Mouse (Mus musculus) embryonic facial prominence, embryonic 10.5 days (tissue): Measurements from ENCODE around the gene Gtf2h3. TPM values are rescaled to one million over a fixed set of nuclear protein-coding genes. Genes with fewer than 3 reads are reported as not detected.
"Not testable (repeated sequence)": the region's sequence is repeated elsewhere in the genome, so short reads cannot be mapped to it uniquely, and the experiment has no call there.

ENCODE experiments used
- DNase-seq: peaks from one replicate; pipeline ENCODE4 v3.0.0-alpha.2; 2017; ENCODE audit warnings: low spot score
- H3K27ac ChIP-seq: fragments of 300-500 bp; sonication (generic); replicated peaks from 2 replicates; pipeline ENCODE4 v1.5.1; 2016; ENCODE audit warnings: mild to moderate bottlenecking
- H3K27me3 ChIP-seq: fragments of 300-500 bp; sonication (generic); replicated peaks from 2 replicates; pipeline ENCODE4 v1.6.1; 2016; ENCODE audit warnings: low read depth, mild to moderate bottlenecking; ENCODE audit not compliant: poor library complexity, severe bottlenecking
- H3K36me3 ChIP-seq: fragments of 300-500 bp; sonication (generic); replicated peaks from 2 replicates; pipeline ENCODE4 v1.6.1; 2016; ENCODE audit warnings: mild to moderate bottlenecking, moderate library complexity
- H3K4me1 ChIP-seq: fragments of 300-500 bp; sonication (generic); 2 replicates; pipeline ENCODE4 v1.6.1; 2016
- H3K4me3 ChIP-seq: fragments of 300-500 bp; sonication (generic); 2 replicates; pipeline ENCODE4 v1.5.1; 2016; ENCODE audit warnings: mild to moderate bottlenecking, moderate library complexity
- H3K9me3 ChIP-seq: fragments of 300-500 bp; sonication (generic); 2 replicates; pipeline ENCODE4 v1.6.1; 2016; ENCODE audit warnings: mild to moderate bottlenecking
- WGBS: fragments of 180-500 bp; shearing (Covaris S2); methylation state at CpG from one replicate; pipeline ENCODE4 v1.1.7; 2016; 5-methylcytosine and 5-hydroxymethylcytosine counted together
- polyA plus RNA-seq: library from polyadenylated mRNA; unstranded; fragments of >200 nt; fragmentation: Nextera tagmentation; extraction: Ambion mirVana; gene quantifications from 2 replicates; pipeline ENCODE4 v1.2.1, GENCODE M21; 2016

Gtf2h3 gene
- polyA plus RNA-seq, 1 experiment from 2014 or later, result 114 TPM

- H3K4me3 ChIP-seq, result peak overlapping the region; percentile 100
- no peaks in the 10 kb centered on the region for H3K27me3 ChIP-seq
- peaks cover 24% of the 10 kb centered on the region for H3K4me1 ChIP-seq
- no peaks in the 10 kb centered on the region for H3K9me3 ChIP-seq
- H3K36me3 ChIP-seq, result peaks cover 24% of the 10 kb centered on the region
- WGBS, result 30% methylated on average over 11 of the region's 11 CpGs
- DNase-seq, result no peak
- no peak overlapping the region for H3K27ac ChIP-seq
Measured at GRCm38 (mm10) chr5:124629641-124630040, 50.7 kb downstream of the Gtf2h3 start.

DNA sequence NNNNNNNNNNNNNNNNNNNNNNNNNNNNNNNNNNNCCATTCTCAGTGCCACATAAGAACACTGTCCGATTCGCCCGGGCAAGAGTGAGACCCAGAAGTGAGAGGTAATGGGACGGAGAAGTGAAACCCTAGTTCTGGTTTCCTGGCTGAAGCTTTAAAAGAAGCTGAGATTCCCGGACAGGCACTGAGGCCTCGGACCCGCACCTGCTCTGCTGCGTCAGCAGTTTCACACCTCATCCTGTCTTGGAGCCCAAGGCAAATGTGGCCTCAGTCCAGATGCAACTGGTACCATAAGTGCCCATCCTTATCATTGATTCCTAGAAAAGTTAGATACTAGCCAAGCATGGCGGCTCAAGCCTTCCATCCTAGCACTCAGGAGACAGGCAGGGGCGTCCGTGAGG is 52.7 kb downstream of the Gtf2h3 start:
- no peaks in the 10 kb centered on the region for H3K9me3 ChIP-seq
- peaks cover 38% of the 10 kb centered on the region for H3K36me3 ChIP-seq
- no peak for DNase-seq
- no peak overlapping the region for H3K4me3 ChIP-seq
- no peak overlapping the region for H3K27ac ChIP-seq
- no peaks in the 10 kb centered on the region for H3K27me3 ChIP-seq
- H3K4me1 ChIP-seq, result peaks cover 24% of the 10 kb centered on the region
- 92% methylated on average over 11 of the region's 11 CpGs for WGBS

- Histone ChIP-seq H3K27ac (no peak overlapping the region), H3K27me3 (no peaks in the 10 kb centered on the region), H3K4me3 (no peak overlapping the region), H3K9me3 (no peaks in the 10 kb centered on the region), H3K36me3 (peaks cover 46% of the 10 kb centered on the region), H3K4me1 (peaks cover 24% of the 10 kb centered on the region)
- DNase-seq, result no peak
- WGBS, result 82% methylated on average over 5 of the region's 5 CpGs
Measured at GRCm38 (mm10) chr5:124632461-124632860, 53.5 kb downstream of the Gtf2h3 start.

- no peaks in the 10 kb centered on the region for H3K9me3 ChIP-seq
- no peaks in the 10 kb centered on the region for H3K27me3 ChIP-seq
- no peak for DNase-seq
- peaks cover 55% of the 10 kb centered on the region for H3K36me3 ChIP-seq
- WGBS, result 87% methylated on average over 2 of the region's 2 CpGs
- H3K4me1 ChIP-seq, result peaks cover 17% of the 10 kb centered on the region
- no peak overlapping the region for H3K4me3 ChIP-seq
- no peak overlapping the region for H3K27ac ChIP-seq
Measured at GRCm38 (mm10) chr5:124633425-124633824, 54.5 kb downstream of the Gtf2h3 start.

DNA sequence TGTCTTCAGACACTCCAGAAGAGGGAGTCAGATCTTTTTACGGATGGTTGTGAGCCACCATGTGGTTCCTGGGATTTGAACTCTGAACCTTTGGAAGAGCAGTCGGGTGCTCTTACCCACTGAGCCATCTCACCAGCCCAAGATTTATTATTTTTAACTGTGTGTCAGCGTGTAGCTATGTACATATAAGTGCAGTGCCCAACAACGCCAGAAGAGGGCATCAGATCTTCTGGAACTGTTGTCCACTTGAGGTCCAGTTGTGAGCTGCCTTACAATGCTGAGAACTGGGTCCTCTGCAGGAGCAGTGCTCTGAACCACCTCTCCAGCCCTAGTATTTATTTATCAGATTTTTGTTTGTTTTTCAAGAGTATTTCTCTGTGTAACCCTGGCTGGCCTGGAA is 56.1 kb downstream of the Gtf2h3 start:
- H3K27ac ChIP-seq, H3K27me3 ChIP-seq, H3K4me1 ChIP-seq, H3K4me3 ChIP-seq, H3K9me3 ChIP-seq: not testable (repeated sequence)
- WGBS, result 80% methylated on average over 4 of the region's 4 CpGs
- peaks cover 72% of the 10 kb centered on the region for H3K36me3 ChIP-seq
- peak; percentile 22 for DNase-seq

- peaks cover 82% of the 10 kb centered on the region for H3K36me3 ChIP-seq
- H3K4me3 ChIP-seq, result no peak overlapping the region
- no peak for DNase-seq
- 94% methylated on average over 3 of the region's 3 CpGs for WGBS
- H3K27me3 ChIP-seq, result no peaks in the 10 kb centered on the region
- H3K27ac ChIP-seq, result no peak overlapping the region
- H3K9me3 ChIP-seq, result no peaks in the 10 kb centered on the region
- no peaks in the 10 kb centered on the region for H3K4me1 ChIP-seq
Measured at GRCm38 (mm10) chr5:124636139-124636538, 57.2 kb downstream of the Gtf2h3 start.

GRCm38 (mm10) chr5:124636694-124637093 is 57.8 kb downstream of the Gtf2h3 start:
- DNase-seq, result no peak
- Histone ChIP-seq H3K9me3 (no peaks in the 10 kb centered on the region), H3K4me3 (no peak overlapping the region), H3K4me1 (no peaks in the 10 kb centered on the region), H3K27ac (no peak overlapping the region), H3K36me3 (peaks cover 88% of the 10 kb centered on the region), H3K27me3 (no peaks in the 10 kb centered on the region)
- 98% methylated on average over 4 of the region's 4 CpGs for WGBS

DNA sequence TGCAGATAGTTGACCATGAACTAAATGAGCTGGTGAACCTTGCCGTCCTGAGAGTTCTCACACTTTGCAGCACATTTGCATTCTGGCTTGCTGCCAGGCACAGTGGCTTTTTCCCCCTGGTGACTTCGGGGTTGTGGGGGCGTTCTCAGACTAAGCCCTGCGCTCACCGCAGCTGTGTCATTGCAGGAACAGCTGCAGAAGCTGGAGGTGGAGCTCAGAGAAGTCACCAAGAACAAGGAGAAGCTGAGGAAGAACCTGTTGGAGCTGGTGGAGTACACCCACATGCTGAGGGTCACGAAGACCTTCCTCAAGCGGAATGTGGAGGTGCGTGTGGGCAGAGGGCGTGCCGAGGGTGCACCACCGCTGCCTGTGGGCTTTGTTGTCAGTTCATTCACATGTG is 58.4 kb downstream of the Gtf2h3 start:
- H3K4me3 ChIP-seq, result no peak overlapping the region
- WGBS, result 95% methylated on average over 11 of the region's 11 CpGs
- no peaks in the 10 kb centered on the region for H3K27me3 ChIP-seq
- no peaks in the 10 kb centered on the region for H3K9me3 ChIP-seq
- H3K36me3 ChIP-seq, result peaks cover 94% of the 10 kb centered on the region
- no peak for DNase-seq
- H3K4me1 ChIP-seq, result no peaks in the 10 kb centered on the region
- no peak overlapping the region for H3K27ac ChIP-seq

- H3K36me3 ChIP-seq, result peaks cover 99% of the 10 kb centered on the region
- 96% methylated on average over 13 of the region's 13 CpGs for WGBS
- H3K9me3 ChIP-seq, result no peaks in the 10 kb centered on the region
- no peaks in the 10 kb centered on the region for H3K4me1 ChIP-seq
- no peak for DNase-seq
- no peak overlapping the region for H3K4me3 ChIP-seq
- no peaks in the 10 kb centered on the region for H3K27me3 ChIP-seq
- no peak overlapping the region for H3K27ac ChIP-seq
Measured at GRCm38 (mm10) chr5:124637836-124638235, 58.9 kb downstream of the Gtf2h3 start.

Other genes starting within 250 kb of the Gtf2h3 start
- 72.0 and 78.0 TPM in 2 replicates for gene Cdk2ap1, start 216.1 kb upstream of the Gtf2h3 start, polyA plus RNA-seq
- gene Sbno1, start 153.1 kb upstream of the Gtf2h3 start, polyA plus RNA-seq, result 98.3 and 103 TPM in 2 replicates
- gene Kmt5a, start 139.2 kb upstream of the Gtf2h3 start, polyA plus RNA-seq, result 48.5 and 55.7 TPM in 2 replicates
- gene Rilpl2, start 100.8 kb upstream of the Gtf2h3 start, polyA plus RNA-seq, result 24.9 and 26.0 TPM in 2 replicates
- gene Snrnp35, start 96.0 kb upstream of the Gtf2h3 start, polyA plus RNA-seq, result 28.3 and 28.8 TPM in 2 replicates
- 23.1 and 26.4 TPM in 2 replicates for gene Rilpl1, start 47.7 kb upstream of the Gtf2h3 start, polyA plus RNA-seq
- gene Tmed2, start 38.4 kb upstream of the Gtf2h3 start, polyA plus RNA-seq, result 453 and 454 TPM in 2 replicates
- gene Ddx55, start 26.3 kb upstream of the Gtf2h3 start, polyA plus RNA-seq, result 16.7 and 18.2 TPM in 2 replicates
- gene Eif2b1, start within 50 bp of the Gtf2h3 start, polyA plus RNA-seq, result 83.7 and 88.2 TPM in 2 replicates
- gene Atp6v0a2, start 49.4 kb downstream of the Gtf2h3 start, polyA plus RNA-seq, result 40.8 and 45.0 TPM in 2 replicates
- gene Dnah10, start 145.9 kb downstream of the Gtf2h3 start, polyA plus RNA-seq, result 0.04 and 0.07 TPM in 2 replicates